Mouse (Mus musculus) ovary, postnatal 10 days (tissue): ENCODE results near the gene Plcxd2.

Experiments used
- DNase-seq: peaks from one replicate; pipeline ENCODE4 v3.0.0; 2022; ENCODE audit warnings: low spot score

Gene Plcxd2

DNA sequence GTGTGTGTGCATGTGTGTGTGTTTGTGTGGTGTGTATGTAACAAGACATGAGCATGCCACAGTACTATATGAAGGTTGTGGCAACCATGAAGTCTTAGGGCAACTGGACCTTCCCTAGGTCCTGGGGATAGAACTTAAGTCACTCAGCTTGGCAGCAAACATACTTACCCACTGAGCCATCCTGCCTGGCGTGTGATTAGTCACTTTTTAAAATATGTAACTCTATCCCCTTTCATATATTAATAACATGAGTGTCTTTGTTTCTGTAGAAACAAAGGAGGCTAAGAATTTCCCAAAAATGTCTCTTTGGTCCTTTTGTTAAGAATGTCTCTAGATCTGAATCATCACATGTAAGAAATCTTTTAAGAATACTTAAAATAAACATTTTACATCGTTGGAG is 72.6 kb downstream of the Plcxd2 start:
- no peak for DNase-seq

DNA sequence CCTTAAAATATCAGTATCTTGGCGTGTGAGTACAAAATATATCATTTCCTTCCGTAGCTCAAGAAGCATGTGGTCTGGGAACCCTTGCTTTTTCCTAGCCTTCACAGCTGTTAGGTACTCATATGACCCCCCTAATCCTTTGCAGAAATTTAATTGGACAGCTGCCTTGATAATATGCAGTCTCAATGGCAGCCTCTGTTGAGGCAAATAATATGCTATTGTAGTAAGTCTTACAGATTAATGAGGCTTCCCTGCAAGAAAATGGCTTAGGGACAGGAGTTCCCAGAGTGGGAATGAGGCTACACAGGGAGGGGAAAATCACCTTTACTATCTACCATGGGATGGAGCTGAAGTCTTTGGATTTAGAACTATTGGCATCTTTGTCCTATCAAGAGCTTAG is 73.5 kb downstream of the Plcxd2 start:
- DNase-seq: no peak

DNA sequence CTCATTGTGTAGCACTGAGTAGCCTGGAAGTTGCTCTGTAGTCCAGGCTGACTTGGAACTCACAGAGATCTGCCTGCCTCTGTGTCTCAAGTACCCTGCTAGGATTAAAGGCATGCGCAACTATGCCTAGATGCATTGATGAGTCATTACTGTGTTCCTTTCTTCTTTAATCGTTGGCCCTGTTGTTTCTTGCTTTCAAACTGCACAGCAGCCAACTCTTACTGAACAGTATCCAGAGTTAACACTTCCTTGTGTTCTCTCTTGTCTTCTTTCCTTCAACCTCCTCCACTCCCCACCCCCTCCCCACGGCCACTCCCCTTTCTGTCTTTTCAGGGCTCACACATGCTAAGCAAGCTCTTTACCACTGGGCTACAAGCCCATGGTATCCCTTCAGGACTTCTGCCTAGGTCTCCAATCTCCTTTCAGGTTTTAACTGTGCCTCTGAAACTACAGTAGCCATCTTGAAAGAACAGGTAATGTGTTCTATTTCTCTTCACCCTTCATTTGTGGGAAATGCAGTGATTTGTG is 74.0 kb downstream of the Plcxd2 start:
- no peak for DNase-seq

DNA sequence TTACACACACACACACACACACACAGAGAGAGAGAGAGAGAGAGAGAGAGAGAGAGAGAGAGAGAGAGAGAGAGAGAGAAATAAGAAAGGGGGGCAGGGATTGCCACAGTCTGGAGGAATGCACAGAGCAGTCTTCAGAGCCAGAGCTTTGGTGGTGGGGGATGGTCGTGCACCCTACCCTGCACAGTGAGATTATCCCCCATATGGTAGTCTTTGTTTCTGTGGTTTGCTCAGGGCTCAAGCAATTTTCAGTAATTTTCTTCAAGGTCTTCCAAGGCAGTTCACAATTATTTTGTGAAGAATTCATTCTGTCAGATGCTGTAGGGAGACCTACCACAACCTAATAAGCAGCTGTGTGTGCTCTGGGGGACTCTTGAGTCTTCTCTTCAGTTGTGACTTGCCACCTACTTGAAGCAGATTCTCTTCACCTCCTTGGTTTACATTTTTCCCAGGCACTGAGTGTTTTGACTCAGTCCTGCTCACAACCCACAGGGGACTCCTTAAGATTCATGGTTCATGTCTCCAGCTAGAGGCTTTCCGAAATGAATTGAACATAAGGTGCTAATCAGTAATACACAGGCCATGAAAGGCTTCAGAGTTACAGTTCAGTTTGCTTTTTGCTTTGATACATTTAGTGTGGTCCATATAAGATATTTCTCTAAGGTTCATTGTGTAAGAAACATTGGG is 75.2 kb downstream of the Plcxd2 start:
- DNase-seq: no peak

DNA sequence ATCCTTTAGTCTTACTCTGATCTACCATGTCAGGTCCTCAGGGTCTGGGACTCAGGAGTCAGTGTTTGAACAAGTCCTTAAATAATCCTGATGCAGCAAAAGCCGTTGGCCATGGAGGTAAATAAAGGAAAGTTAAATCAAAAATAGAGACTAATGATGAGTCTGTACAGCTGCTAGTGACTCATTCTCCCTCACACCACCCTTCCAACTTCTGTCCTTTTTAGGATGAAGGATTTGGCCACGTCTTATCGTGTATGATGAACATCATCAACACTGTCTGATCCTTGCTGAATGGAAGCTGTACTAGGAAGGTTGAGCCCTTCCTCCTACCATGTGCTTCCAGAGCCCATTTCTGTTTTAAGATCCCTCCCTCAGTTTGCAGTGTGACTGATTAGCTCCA is 79.7 kb downstream of the Plcxd2 start:
- no peak for DNase-seq

DNA sequence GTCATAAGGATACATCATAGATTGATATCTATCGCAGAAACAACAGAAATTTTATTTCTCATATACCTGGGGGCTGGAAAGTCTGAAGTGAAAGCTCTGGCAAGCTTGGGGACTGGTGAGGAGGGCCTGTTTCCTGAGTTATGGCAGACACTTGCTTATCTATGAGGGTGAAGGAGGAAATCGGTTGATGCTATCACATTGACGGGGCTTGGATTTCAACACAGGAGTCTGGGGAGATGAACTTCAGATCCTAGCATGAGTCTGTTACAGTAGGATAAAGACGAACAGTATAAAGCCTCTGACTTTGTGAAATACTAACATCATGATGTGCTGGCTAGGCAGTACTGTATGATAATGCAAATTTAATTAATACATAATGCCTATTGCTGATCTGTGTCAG is 81.9 kb downstream of the Plcxd2 start:
- DNase-seq: no peak

DNA sequence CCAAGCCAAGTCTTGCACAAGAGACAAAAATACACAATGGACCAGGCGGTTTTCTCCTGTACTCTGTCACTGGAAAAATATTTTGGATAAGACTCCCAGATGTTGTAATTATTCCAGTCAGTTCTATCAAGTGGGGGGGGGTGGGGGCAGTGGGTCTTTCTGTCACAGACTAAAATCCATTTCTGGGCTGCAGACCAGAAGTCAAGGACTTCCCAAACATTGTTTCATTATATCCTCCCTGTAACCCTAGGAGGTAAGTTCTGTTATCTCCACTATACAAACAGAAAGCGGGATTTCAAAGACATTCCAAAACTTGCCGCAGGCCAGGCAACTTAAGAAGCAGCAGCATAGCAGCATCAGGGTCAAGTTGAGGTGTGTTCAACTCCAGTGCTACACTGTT is 82.4 kb downstream of the Plcxd2 start:
- no peak for DNase-seq

DNA sequence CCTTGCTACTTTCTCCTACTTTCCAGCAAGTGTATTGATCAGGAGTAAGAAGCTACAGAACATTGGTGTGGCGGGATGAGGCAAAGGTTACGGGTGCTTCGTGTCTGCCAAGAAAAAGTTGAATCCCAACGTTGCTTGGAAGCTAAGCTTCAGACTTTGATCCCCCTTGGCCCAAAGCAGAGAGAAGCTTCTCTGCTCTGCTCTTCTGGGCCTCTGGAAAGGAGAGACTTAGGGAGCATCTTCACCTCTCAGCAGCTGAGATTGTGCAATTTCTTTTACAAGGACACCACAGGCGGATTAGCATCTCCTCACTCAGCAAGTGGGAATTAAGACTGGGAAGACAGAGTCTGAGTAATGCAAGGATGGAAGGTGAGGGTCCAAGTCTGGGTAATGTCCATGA is 83.1 kb downstream of the Plcxd2 start:
- DNase-seq: no peak

DNA sequence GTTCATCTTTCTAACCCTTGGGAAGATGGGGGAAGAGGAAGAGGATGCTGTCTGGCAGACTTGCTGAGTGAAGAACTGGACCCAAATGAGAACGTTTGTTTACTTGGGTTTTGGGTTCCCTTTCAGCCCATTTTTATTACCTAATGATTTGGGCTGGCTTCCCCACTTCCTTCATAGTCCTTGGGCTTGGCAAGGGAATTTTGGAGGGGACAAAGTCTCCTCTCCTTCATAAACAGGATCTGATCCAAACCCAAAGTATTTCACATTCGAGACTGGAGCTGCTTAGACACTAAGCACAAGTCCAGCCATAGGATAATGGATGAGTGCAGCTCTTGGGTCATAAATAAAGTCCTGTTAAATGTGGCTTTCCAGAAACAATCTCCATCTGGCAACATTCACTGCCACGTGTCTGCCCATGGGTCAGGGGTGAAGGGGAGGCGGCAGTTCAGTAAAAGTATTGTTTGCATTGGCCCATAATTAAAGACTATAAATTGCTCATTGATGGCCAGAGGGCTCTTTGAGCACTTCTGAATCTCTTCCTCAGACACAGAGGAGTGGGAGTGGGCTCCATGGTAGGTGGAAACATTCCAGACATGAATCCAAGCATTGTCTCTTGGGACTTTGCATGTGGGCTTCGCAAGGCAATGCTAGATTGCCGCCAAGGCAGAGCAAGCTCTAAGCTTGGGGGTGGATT is 86.1 kb downstream of the Plcxd2 start:
- DNase-seq: no peak

DNA sequence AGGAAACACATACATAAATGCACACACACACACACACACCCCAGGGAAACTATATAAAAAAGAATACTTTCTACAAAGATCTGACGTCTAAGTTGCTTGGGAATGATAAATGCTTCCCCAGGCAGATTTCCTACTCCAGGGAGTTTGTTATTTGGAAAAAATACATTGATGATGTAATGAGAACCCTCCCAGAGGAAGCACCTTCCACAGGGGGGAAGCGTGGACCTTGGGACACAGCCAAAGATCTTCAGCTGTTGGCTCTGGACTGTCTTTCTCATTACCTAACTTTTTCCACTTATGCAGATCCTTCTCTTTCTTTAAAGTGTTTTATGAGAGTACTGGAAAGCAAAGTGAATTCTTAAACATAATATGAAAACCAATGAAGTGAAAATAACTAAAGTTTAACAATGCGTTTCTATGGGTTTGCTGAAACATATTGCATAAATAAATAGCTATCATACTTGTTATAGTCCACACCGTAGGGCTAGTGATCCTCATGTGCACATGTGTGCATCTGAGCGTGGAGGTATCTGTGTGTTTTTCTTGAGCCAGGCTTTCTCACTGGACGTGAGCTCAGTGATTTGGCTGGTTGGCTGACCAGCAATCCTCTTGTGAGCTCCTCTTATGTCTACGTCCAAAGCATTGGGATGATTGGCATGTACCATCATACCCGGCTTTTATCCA is 87.3 kb downstream of the Plcxd2 start:
- DNase-seq: no peak

DNA sequence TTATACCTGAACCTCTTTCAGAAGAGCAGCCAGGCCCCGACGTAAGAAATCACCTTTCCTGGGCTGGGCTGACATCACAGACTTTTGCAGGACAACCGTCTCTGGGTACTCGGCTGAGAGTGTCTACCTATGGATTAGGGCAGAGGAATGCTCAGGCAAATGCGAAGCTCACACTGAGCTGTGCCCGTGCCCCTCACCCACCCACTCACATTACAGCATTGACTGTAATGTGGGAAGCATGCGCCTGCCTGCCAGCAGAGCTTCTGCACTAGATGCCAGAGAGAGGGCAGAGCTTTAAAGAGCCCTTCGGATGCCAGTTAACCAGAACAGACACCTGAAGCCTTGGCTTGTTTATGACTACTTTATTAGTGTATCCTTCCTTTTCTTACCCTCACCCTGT is 90.4 kb downstream of the Plcxd2 start:
- no peak for DNase-seq
